Mouse (Mus musculus): Measurements from ENCODE around the gene Rnf224. TPM values are rescaled to one million over a fixed set of nuclear protein-coding genes. Genes with fewer than 3 reads are reported as not detected.
"Not testable (repeated sequence)": the region's sequence is repeated elsewhere in the genome, so short reads cannot be mapped to it uniquely, and the experiment has no call there.

Rnf224 gene
- polyA plus RNA-seq, 1 experiment, result not detected

- Histone ChIP-seq H3K27ac (ENCODE audit: insufficient read depth, low read length) (peak overlapping the region; percentile 96), H3K27me3 (ENCODE audit: control insufficient read depth, insufficient read depth, low read length) (no peaks in the 10 kb centered on the region), H3K4me1 (ENCODE audit: control insufficient read depth, insufficient read depth, low read length) (peaks cover 14% of the 10 kb centered on the region; the same call in 1 of the 2 replicates), H3K4me3 (replicated peaks; ENCODE audit: insufficient read depth, low read depth, low read length) (peak overlapping the region; percentile 91)
- TF ChIP-seq CTCF (IDR thresholded peaks at IDR 0.05; ENCODE audit: borderline replicate concordance, insufficient read depth, low read depth, low read length) (no peak), POLR2A (IDR thresholded peaks at IDR 0.05; ENCODE audit: borderline replicate concordance, insufficient read depth, low read length) (no peak)
- DNase-seq, result peak; percentile 86 to 88
- WGBS, result 1% methylated on average over 82 of the region's 82 CpGs
Measured at GRCm38 (mm10) chr2:25262795-25263622, 26.4 kb upstream of the Rnf224 start.

- under 1% methylated on average over 39 of the region's 39 CpGs for WGBS
- TF ChIP-seq POLR2A (IDR thresholded peaks at IDR 0.05; ENCODE audit: borderline replicate concordance, insufficient read depth, low read length) (peak; percentile 77), CTCF (IDR thresholded peaks at IDR 0.05; ENCODE audit: borderline replicate concordance, insufficient read depth, low read depth, low read length) (no peak)
- H3K4me1 ChIP-seq (ENCODE audit: control insufficient read depth, insufficient read depth, low read length), result peaks cover 8% of the 10 kb centered on the region; the same call in 1 of the 2 replicates
- peak; percentile 96 to 99 for DNase-seq
- H3K27me3 ChIP-seq (ENCODE audit: control insufficient read depth, insufficient read depth, low read length), result no peaks in the 10 kb centered on the region
- peak within 1 kb of the TSS; percentile 91 for H3K4me3 ChIP-seq (replicated peaks; ENCODE audit: insufficient read depth, low read depth, low read length)
- peak within 1 kb of the TSS; percentile 96 for H3K27ac ChIP-seq (ENCODE audit: insufficient read depth, low read length)
Measured at GRCm38 (mm10) chr2:25262291-25262767, 25.7 kb upstream of the Rnf224 start, which contains the start of gene Tprn. TSS of gene Tprn (plus strand) at chr2:25262618.

- Histone ChIP-seq H3K27ac (ENCODE audit: insufficient read depth, low read length) (peak overlapping the region; percentile 59), H3K4me3 (replicated peaks; ENCODE audit: insufficient read depth, low read depth, low read length) (peak overlapping the region; percentile 60), H3K4me1 (ENCODE audit: control insufficient read depth, insufficient read depth, low read length) (peaks cover 3% of the 10 kb centered on the region; the same call in 1 of the 2 replicates), H3K27me3 (ENCODE audit: control insufficient read depth, insufficient read depth, low read length) (no peaks in the 10 kb centered on the region)
- DNase-seq, result peak in 1 of 2 experiments; percentile 39
- WGBS, result 31% methylated on average over 12 of the region's 12 CpGs
- no peak for TF ChIP-seq CTCF (IDR thresholded peaks at IDR 0.05; ENCODE audit: borderline replicate concordance, insufficient read depth, low read depth, low read length)
- no peak for TF ChIP-seq POLR2A (IDR thresholded peaks at IDR 0.05; ENCODE audit: borderline replicate concordance, insufficient read depth, low read length)
Measured at GRCm38 (mm10) chr2:25261870-25262269, 25.3 kb upstream of the Rnf224 start.

- WGBS, result 65% methylated on average over 2 of the region's 2 CpGs
- DNase-seq, result no peak
- Histone ChIP-seq H3K4me3 (replicated peaks; ENCODE audit: insufficient read depth, low read depth, low read length) (no peak overlapping the region), H3K4me1 (ENCODE audit: control insufficient read depth, insufficient read depth, low read length) (no peaks in the 10 kb centered on the region; the same call in none of the 2 replicates), H3K27ac (ENCODE audit: insufficient read depth, low read length) (no peak overlapping the region), H3K27me3 (ENCODE audit: control insufficient read depth, insufficient read depth, low read length) (no peaks in the 10 kb centered on the region)
- TF ChIP-seq POLR2A (IDR thresholded peaks at IDR 0.05; ENCODE audit: borderline replicate concordance, insufficient read depth, low read length) (no peak), CTCF (IDR thresholded peaks at IDR 0.05; ENCODE audit: borderline replicate concordance, insufficient read depth, low read depth, low read length) (peak; percentile 45; the same call in 1 of the 2 replicates)
Measured at GRCm38 (mm10) chr2:25258887-25259286, 22.3 kb upstream of the Rnf224 start.

GRCm38 (mm10) chr2:25257250-25257649 is 20.7 kb upstream of the Rnf224 start:
- not testable (repeated sequence) for DNase-seq; H3K27ac ChIP-seq (ENCODE audit: insufficient read depth, low read length); H3K27me3 ChIP-seq (ENCODE audit: control insufficient read depth, insufficient read depth, low read length); H3K4me1 ChIP-seq (ENCODE audit: control insufficient read depth, insufficient read depth, low read length); H3K4me3 ChIP-seq (replicated peaks; ENCODE audit: insufficient read depth, low read depth, low read length)
- 88% methylated on average over 5 of the region's 5 CpGs for WGBS

GRCm38 (mm10) chr2:25256443-25257109 is 20.0 kb upstream of the Rnf224 start:
- peak overlapping the region; percentile 71 for H3K4me3 ChIP-seq (replicated peaks; ENCODE audit: insufficient read depth, low read depth, low read length)
- 39% methylated on average over 12 of the region's 12 CpGs for WGBS
- not testable (repeated sequence) for H3K27ac ChIP-seq (ENCODE audit: insufficient read depth, low read length); H3K27me3 ChIP-seq (ENCODE audit: control insufficient read depth, insufficient read depth, low read length); H3K4me1 ChIP-seq (ENCODE audit: control insufficient read depth, insufficient read depth, low read length)
- peak in 1 of 2 experiments; percentile 59 for DNase-seq
- TF ChIP-seq CTCF (IDR thresholded peaks at IDR 0.05; ENCODE audit: borderline replicate concordance, insufficient read depth, low read depth, low read length), result peak; percentile 28; the same call in 1 of the 2 replicates

- no peaks in the 10 kb centered on the region; the same call in none of the 2 replicates for H3K4me1 ChIP-seq (ENCODE audit: control insufficient read depth, insufficient read depth, low read length)
- peak within 1 kb of the TSS; percentile 74 for H3K27ac ChIP-seq (ENCODE audit: insufficient read depth, low read length)
- peak; percentile 87 to 91 for DNase-seq
- under 1% methylated on average over 39 of the region's 39 CpGs for WGBS
- no peaks in the 10 kb centered on the region for H3K27me3 ChIP-seq (ENCODE audit: control insufficient read depth, insufficient read depth, low read length)
- TF ChIP-seq CTCF (IDR thresholded peaks at IDR 0.05; ENCODE audit: borderline replicate concordance, insufficient read depth, low read depth, low read length), result no peak
- TF ChIP-seq POLR2A (IDR thresholded peaks at IDR 0.05; ENCODE audit: borderline replicate concordance, insufficient read depth, low read length), result peak; percentile 66; the same call in 1 of the 2 replicates
- peak within 1 kb of the TSS; percentile 71 for H3K4me3 ChIP-seq (replicated peaks; ENCODE audit: insufficient read depth, low read depth, low read length)
Measured at GRCm38 (mm10) chr2:25255284-25255779, 18.7 kb upstream of the Rnf224 start, which contains the start of gene Tmem203. TSS of gene Tmem203 (plus strand) at chr2:25255439.

Measured in cerebellum, adult 2 months (tissue).